Mouse (Mus musculus) ES-Bruce4 (cell line): ENCODE results near the gene Mthfr.

ENCODE experiments used
- CTCF ChIP-seq: IDR thresholded peaks from one replicate; pipeline ENCODE4 v1.8.1; 2011; ENCODE audit warnings: low read depth, low read length
- POLR2A ChIP-seq: IDR thresholded peaks from one replicate; pipeline ENCODE4 v1.8.1; 2011; ENCODE audit warnings: low read length; ENCODE audit not compliant: insufficient read depth

DNA sequence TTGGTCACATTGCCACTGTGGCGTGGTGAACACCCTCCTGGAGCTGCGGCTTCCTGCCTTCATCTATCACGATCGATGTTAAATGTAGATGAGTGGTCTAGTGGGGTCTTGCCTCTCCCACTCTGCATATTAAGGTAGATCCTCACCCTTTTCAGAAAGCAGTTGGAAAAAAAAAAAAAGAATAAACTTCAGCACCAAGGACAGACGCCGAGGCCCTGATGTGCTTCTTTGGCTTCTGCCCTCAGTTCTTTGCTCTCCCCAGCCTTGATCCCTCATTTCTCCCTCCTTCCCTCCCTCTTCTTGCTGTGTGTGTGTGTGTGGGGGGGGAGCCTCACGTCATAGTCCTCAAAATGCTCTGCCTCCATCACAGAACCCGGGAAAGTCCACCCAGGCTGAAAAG lies 37.0 kb upstream of the Mthfr start:
- TF ChIP-seq CTCF (no peak), POLR2A (no peak)
